Mouse (Mus musculus): ENCODE results near the gene Ina.
"Not testable (repeated sequence)": the region's sequence is repeated elsewhere in the genome, so short reads cannot be mapped to it uniquely, and the experiment has no call there.

The Ina gene

GRCm38 (mm10) chr19:46984726-46985622 is 29.5 kb upstream of the Ina start:
- no peak for DNase-seq (ENCODE audit: low read depth, low spot score)

- no peak for DNase-seq (ENCODE audit: low read depth, low spot score)
Measured at GRCm38 (mm10) chr19:46987646-46988045, 26.9 kb upstream of the Ina start.

GRCm38 (mm10) chr19:46988231-46989087 is 26.0 kb upstream of the Ina start:
- no peak for DNase-seq (ENCODE audit: low read depth, low spot score)

- no peak for DNase-seq (ENCODE audit: low read depth, low spot score)
Measured at GRCm38 (mm10) chr19:46989479-46990152, 24.9 kb upstream of the Ina start.

- DNase-seq (ENCODE audit: low read depth, low spot score), result no peak
Measured at GRCm38 (mm10) chr19:46990153-46990518, 24.4 kb upstream of the Ina start.

GRCm38 (mm10) chr19:46990625-46991024 is 23.9 kb upstream of the Ina start:
- not testable (repeated sequence) for DNase-seq (ENCODE audit: low read depth, low spot score)

DNA sequence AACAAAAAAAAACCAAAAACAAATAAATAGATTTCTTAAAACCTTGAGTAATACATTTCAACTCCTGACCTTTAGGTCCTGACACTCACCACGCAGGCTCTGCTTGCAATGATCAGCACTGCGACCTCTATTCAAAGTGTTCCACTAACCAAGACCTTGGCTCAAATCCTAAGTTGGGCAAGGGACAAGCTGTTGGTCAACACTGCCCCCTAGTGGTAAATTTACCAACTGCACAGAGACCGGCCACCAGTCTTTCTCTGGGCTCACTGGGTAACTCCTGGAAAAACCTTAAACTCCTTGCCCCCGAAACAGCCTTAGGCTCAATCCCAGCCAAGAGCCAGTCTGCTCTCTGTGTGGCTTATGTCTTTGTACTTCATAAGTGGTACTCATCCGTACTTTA is 23.4 kb upstream of the Ina start:
- DNase-seq (ENCODE audit: low read depth, low spot score), result no peak

GRCm38 (mm10) chr19:46992329-46992728 is 22.2 kb upstream of the Ina start:
- DNase-seq (ENCODE audit: low read depth, low spot score), result not testable (repeated sequence)

DNA sequence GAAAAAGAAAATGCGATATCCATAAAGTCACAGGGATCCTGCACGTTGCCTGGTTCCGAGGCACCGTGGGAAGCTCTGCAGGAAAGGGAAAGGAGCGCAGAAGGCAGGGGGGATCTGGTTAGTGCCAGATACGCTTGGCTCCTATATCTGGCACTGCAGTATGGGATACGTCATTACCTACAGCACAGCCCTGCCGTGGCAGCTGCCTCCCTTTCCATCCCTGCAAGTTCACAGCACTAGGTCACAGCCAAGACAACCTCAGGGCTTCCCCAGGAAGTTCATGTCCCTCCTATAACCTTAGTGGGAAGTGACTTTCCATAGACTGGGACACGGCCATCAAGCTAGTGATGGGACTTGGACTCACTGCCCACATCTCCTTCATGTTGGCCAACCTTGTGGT is 18.4 kb upstream of the Ina start:
- no peak for DNase-seq (ENCODE audit: low read depth, low spot score)

DNA sequence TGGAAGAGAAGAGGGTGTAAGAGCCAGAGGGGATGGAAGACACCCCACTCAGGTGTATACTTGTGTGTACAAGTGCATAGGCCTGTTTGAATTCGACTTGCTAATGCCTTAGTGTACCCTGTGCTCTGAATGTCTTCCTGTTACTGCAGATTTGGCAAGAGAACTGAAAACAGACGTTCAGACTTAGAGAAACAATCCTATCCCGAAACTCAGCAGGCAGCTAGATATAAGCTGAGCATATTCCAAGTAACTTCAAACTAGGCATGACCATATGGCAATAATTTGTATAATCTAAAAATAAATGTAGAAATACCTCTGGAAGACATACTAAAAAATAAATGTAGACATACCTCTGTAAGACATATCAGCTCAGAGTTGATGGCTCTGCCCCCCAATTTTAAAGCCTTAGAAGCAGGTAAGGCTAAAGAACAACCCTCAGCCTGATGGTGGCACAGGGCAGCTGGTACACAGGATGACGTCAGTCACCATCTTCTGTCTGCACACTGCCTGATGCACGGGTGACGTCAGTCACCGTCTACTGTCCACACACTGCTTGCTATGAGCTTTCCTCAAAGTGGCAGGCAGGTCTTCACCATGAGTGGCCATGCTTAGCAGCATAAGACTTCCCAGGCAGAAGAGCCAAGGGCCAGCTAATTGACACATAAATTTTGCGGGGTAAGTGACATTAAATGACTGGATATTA is 16.2 kb upstream of the Ina start:
- no peak for DNase-seq (ENCODE audit: low read depth, low spot score)

GRCm38 (mm10) chr19:46998953-46999352 is 15.5 kb upstream of the Ina start:
- no peak for DNase-seq (ENCODE audit: low read depth, low spot score)

- no peak for DNase-seq (ENCODE audit: low read depth, low spot score)
Measured at GRCm38 (mm10) chr19:46999753-47000152, 14.7 kb upstream of the Ina start.

- DNase-seq (ENCODE audit: low read depth, low spot score), result not testable (repeated sequence)
Measured at GRCm38 (mm10) chr19:47000357-47000756, 14.1 kb upstream of the Ina start.

GRCm38 (mm10) chr19:47003742-47004511 is 10.6 kb upstream of the Ina start:
- no peak for DNase-seq (ENCODE audit: low read depth, low spot score)

DNA sequence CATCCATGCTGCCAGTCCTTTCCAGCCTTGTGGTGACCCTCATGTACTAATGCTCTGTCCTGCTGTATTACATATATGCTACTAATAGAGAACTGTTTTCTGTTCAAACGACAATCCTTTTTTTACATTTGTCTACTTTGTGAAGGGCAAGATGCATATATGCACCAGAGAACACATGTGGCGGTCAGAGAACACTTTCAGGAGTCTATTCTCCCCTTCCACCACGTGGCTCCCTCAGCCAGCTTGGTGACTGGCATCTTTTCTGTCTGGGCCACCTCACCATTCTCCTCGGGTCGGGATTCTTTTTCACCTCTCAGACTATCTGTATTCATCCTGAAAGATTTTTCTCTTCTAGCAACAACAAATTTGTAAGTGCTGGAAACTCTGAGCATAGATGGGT is 8.6 kb upstream of the Ina start:
- no peak for DNase-seq (ENCODE audit: low read depth, low spot score)

GRCm38 (mm10) chr19:47006321-47006720 is 8.2 kb upstream of the Ina start:
- DNase-seq (ENCODE audit: low read depth, low spot score), result no peak

DNA sequence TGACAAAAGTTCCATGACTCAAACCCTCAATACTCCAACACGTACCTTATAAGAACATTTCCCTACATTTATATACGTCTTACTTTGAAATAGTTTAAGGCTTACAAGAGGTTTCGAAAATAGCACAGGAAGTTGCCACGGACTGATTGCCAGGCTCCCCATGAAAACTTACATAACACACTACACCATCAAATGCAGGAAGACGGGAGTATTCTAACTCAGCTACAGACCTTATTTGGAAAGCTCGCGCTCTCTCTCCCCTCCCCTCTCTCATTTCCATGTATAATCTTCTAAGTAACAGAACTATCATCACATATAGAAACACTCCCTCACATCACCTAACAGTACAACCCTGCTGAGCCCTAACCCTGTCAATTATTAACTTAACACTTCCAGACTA is 5.1 kb upstream of the Ina start:
- DNase-seq (ENCODE audit: low read depth, low spot score), result no peak

- DNase-seq (ENCODE audit: low read depth, low spot score), result no peak
Measured at GRCm38 (mm10) chr19:47009943-47010342, 4.6 kb upstream of the Ina start.

- DNase-seq (ENCODE audit: low read depth, low spot score), result no peak
Measured at GRCm38 (mm10) chr19:47012521-47013130, 1.9 kb upstream of the Ina start.
